Mouse (Mus musculus): ENCODE measurements around the gene Snap47. TPM values are rescaled to one million over a fixed set of nuclear protein-coding genes. Genes with fewer than 3 reads are reported as not detected.

Snap47 gene
- polyA plus RNA-seq, 1 experiment from 2014 or later = 98.8 TPM

DNA sequence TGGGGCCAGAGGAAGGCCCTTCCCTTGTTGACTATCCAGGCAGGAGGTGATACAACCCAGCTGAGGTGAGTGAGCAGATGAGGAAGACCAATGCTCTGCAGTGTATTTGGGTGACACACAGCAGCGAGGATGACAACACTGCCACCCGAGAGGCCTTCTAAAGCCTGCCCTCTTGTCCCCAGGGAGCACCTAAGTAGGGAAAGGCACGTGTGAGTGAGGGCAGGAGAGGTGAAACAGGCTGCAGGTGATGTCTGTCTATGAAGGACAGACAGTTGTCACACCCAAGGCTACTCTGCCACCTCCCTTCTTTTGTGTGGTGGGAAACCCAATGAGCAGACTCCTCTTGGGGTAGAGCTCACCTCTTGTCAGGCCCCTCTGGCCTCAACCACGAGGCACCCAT lies 61.4 kb downstream of the Snap47 start:
- no peak for ATAC-seq (ENCODE audit: insufficient number of reproducible peaks, insufficient read depth, low FRiP score, low read depth)
- no peaks in the 10 kb centered on the region for H3K9me3 ChIP-seq (ENCODE audit: control insufficient read depth, low read length)
- H3K4me3 ChIP-seq (ENCODE audit: control insufficient read depth in 1 of 2, insufficient read depth in 1 of 2, low read depth in 1 of 2, low read length in 2 of 2) = no peak overlapping the region
- 56% methylated on average over 4 of the region's 4 CpGs for WGBS
- H3K4me1 ChIP-seq (ENCODE audit: control insufficient read depth in 2 of 2, insufficient read depth in 2 of 2, low read length in 2 of 2) = peaks cover 15 to 17% of the 10 kb centered on the region in 2 experiments
- no peaks in the 10 kb centered on the region for H3K27me3 ChIP-seq (ENCODE audit: control insufficient read depth, insufficient read depth, low read length)
- H3K4me2 ChIP-seq (ENCODE audit: low read length) = no peak overlapping the region
- H3K36me3 ChIP-seq (ENCODE audit: control insufficient read depth, insufficient read depth, low read length) = no peaks in the 10 kb centered on the region
- H3K27ac ChIP-seq (replicated peaks in 1 of 2; ENCODE audit: control insufficient read depth in 1 of 2, insufficient read depth in 1 of 2, low read depth in 2 of 2, low read length in 2 of 2) = no peak overlapping the region
- no peak overlapping the region for H3K9ac ChIP-seq (ENCODE audit: low read length)

DNA sequence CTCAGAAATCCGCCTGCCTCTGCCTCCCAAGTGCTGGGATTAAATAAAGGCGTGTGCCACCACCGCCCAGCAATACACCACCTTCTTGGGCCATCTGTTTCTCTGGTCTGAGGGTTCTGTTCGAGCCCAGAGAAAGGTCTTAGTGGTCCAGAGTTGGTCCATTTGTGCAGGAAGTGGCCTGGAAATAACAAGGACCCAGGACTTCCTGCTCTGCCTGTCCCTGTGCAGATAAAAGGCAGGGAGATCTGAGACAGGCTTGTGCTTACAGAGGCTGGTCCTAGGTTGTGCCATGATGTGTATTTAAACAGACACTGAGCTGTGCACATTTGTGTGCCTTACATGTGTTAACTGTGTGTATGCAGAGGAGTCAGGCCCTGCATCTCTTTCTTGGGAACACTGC lies 62.2 kb downstream of the Snap47 start:
- Histone ChIP-seq H3K4me1 (ENCODE audit: control insufficient read depth in 2 of 2, insufficient read depth in 2 of 2, low read length in 2 of 2) (peaks cover 23 to 25% of the 10 kb centered on the region in 2 experiments), H3K4me2 (ENCODE audit: low read length) (no peak overlapping the region), H3K36me3 (ENCODE audit: control insufficient read depth, insufficient read depth, low read length) (no peaks in the 10 kb centered on the region), H3K27ac (replicated peaks in 1 of 2; ENCODE audit: control insufficient read depth in 1 of 2, insufficient read depth in 1 of 2, low read depth in 2 of 2, low read length in 2 of 2) (no peak overlapping the region), H3K4me3 (ENCODE audit: control insufficient read depth in 1 of 2, insufficient read depth in 1 of 2, low read depth in 1 of 2, low read length in 2 of 2) (no peak overlapping the region), H3K9ac (ENCODE audit: low read length) (no peak overlapping the region), H3K27me3 (ENCODE audit: control insufficient read depth, insufficient read depth, low read length) (no peaks in the 10 kb centered on the region), H3K9me3 (ENCODE audit: control insufficient read depth, low read length) (no peaks in the 10 kb centered on the region)
- 80% methylated on average over 4 of the region's 4 CpGs for WGBS
- no peak for ATAC-seq (ENCODE audit: insufficient number of reproducible peaks, insufficient read depth, low FRiP score, low read depth)

DNA sequence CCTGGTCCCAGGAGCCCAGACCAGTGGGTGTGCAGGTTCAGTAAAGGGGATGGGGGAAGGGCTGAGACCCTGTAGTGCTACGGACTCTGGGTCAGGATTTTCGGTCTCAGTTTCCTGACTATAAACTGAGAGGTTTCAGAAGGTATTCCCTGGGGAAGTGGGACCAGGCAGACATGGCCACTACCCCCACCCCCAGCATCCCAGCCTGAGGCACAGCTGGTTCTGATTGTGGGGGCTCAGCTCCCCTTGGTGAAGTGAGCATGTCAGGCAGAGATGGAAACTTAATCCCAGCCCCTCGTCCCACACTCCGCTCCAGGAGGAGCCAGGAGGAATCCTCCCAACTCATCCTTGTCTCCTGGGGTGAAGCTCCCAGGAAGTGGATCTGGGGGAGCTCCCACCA lies 63.5 kb downstream of the Snap47 start:
- H3K27me3 ChIP-seq (ENCODE audit: control insufficient read depth, insufficient read depth, low read length) = no peaks in the 10 kb centered on the region
- H3K4me2 ChIP-seq (ENCODE audit: low read length) = no peak overlapping the region
- H3K36me3 ChIP-seq (ENCODE audit: control insufficient read depth, insufficient read depth, low read length) = no peaks in the 10 kb centered on the region
- H3K9ac ChIP-seq (ENCODE audit: low read length) = no peak overlapping the region
- 57% methylated on average over 4 of the region's 4 CpGs for WGBS
- H3K4me1 ChIP-seq (ENCODE audit: control insufficient read depth in 2 of 2, insufficient read depth in 2 of 2, low read length in 2 of 2) = peaks cover 20 to 25% of the 10 kb centered on the region in 2 experiments
- no peak for ATAC-seq (ENCODE audit: insufficient number of reproducible peaks, insufficient read depth, low FRiP score, low read depth)
- H3K4me3 ChIP-seq (ENCODE audit: control insufficient read depth in 1 of 2, insufficient read depth in 1 of 2, low read depth in 1 of 2, low read length in 2 of 2) = no peak overlapping the region
- no peaks in the 10 kb centered on the region for H3K9me3 ChIP-seq (ENCODE audit: control insufficient read depth, low read length)
- no peak overlapping the region for H3K27ac ChIP-seq (replicated peaks in 1 of 2; ENCODE audit: control insufficient read depth in 1 of 2, insufficient read depth in 1 of 2, low read depth in 2 of 2, low read length in 2 of 2)

DNA sequence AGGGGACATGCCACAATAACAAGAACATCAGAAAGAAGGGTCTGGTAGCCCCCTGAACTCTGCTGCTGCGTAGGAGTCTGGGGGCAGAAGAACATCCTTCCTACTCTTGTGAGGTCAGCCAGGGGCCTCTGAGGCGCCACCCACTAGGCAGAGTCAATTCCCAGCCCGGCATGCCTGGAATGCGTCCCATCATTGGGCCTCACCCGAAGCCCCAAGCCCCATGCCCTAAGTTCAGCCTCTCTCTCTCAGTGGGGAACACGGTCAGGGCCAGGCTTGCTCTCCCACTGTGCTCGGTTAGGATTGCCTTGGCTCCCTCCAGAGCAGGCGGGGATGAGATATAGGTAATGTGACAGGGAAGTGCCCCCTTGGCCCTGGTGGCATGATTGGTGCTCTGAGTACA lies 65.9 kb downstream of the Snap47 start:
- Histone ChIP-seq H3K4me1 (ENCODE audit: control insufficient read depth in 2 of 2, insufficient read depth in 2 of 2, low read length in 2 of 2) (peaks cover 20 to 25% of the 10 kb centered on the region in 2 experiments), H3K27ac (replicated peaks in 1 of 2; ENCODE audit: control insufficient read depth in 1 of 2, insufficient read depth in 1 of 2, low read depth in 2 of 2, low read length in 2 of 2) (peak overlapping the region; percentile 70 to 74), H3K4me3 (ENCODE audit: control insufficient read depth in 1 of 2, insufficient read depth in 1 of 2, low read depth in 1 of 2, low read length in 2 of 2) (no peak overlapping the region), H3K9me3 (ENCODE audit: control insufficient read depth, low read length) (no peaks in the 10 kb centered on the region), H3K27me3 (ENCODE audit: control insufficient read depth, insufficient read depth, low read length) (no peaks in the 10 kb centered on the region), H3K9ac (ENCODE audit: low read length) (peak overlapping the region; percentile 18; the same call in 1 of the 2 replicates), H3K4me2 (ENCODE audit: low read length) (peak overlapping the region; percentile 24), H3K36me3 (ENCODE audit: control insufficient read depth, insufficient read depth, low read length) (no peaks in the 10 kb centered on the region)
- ATAC-seq (ENCODE audit: insufficient number of reproducible peaks, insufficient read depth, low FRiP score, low read depth) = peak; percentile 37
- WGBS = 3% methylated on average over 8 of the region's 8 CpGs

DNA sequence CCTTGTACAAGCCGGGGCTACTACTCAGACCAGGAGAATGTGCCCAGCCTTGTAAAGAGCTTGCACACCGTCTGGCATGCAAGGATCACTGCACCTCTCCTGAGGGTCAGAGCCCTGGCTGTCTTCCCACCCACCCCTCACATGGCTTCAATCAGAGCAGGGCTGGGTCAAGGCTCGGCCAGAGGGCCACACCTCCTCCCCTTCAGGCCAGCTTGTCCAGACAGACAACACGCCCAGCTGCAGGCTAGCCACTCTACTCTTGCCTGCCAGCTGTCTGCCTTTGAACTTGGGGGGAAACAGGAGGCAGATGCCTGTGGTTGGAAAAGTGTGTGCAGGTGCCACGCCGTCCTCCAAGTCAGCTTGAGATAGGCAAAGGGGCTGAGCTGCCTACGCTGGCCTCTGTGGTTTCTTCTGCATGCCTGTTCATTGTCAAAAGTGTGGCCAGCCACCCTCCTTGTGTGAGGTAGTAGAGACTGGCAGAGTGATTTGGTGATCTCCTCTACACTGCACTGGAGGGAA lies 66.5 kb downstream of the Snap47 start:
- ATAC-seq (ENCODE audit: insufficient number of reproducible peaks, insufficient read depth, low FRiP score, low read depth) = peak; percentile 18; the same call in 1 of the 2 replicates
- 0 out of 2 replicates have a peak overlapping the region, but pooled peaks have one; percentile 16 for H3K9ac ChIP-seq (ENCODE audit: low read length)
- no peaks in the 10 kb centered on the region for H3K36me3 ChIP-seq (ENCODE audit: control insufficient read depth, insufficient read depth, low read length)
- H3K4me3 ChIP-seq (ENCODE audit: control insufficient read depth in 1 of 2, insufficient read depth in 1 of 2, low read depth in 1 of 2, low read length in 2 of 2) = no peak overlapping the region
- H3K4me1 ChIP-seq (ENCODE audit: control insufficient read depth in 2 of 2, insufficient read depth in 2 of 2, low read length in 2 of 2) = peaks cover 20 to 21% of the 10 kb centered on the region in 2 experiments
- no peaks in the 10 kb centered on the region for H3K9me3 ChIP-seq (ENCODE audit: control insufficient read depth, low read length)
- H3K27me3 ChIP-seq (ENCODE audit: control insufficient read depth, insufficient read depth, low read length) = no peaks in the 10 kb centered on the region
- H3K4me2 ChIP-seq (ENCODE audit: low read length) = peak overlapping the region; percentile 24; the same call in 1 of the 2 replicates
- 9% methylated on average over 7 of the region's 7 CpGs for WGBS
- H3K27ac ChIP-seq (replicated peaks in 1 of 2; ENCODE audit: control insufficient read depth in 1 of 2, insufficient read depth in 1 of 2, low read depth in 2 of 2, low read length in 2 of 2) = peak overlapping the region; percentile 70 to 74

DNA sequence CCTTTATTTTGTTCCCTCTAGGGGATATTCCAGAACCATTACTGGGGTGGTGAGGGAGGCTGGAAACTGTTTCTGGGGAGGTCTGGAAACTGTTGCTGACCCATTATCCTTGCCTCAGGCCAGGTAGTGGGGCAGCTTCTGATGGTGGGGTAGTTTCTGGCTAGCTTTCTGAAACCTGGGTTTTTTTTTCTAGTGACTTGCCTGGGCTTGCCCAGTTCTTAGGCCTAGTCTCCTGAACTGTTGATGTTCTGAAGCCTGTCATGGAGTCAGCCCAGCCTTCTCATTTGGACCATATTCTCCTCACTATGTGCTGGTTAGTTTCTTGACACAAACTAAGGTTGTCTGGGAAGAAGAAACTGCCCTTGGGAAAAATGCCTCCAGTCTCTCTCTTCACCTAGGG lies 71.4 kb downstream of the Snap47 start:
- H3K4me2 ChIP-seq (ENCODE audit: low read length) = no peak overlapping the region
- H3K4me3 ChIP-seq (ENCODE audit: control insufficient read depth in 1 of 2, insufficient read depth in 1 of 2, low read depth in 1 of 2, low read length in 2 of 2) = no peak overlapping the region
- H3K36me3 ChIP-seq (ENCODE audit: control insufficient read depth, insufficient read depth, low read length) = no peaks in the 10 kb centered on the region
- no peak overlapping the region for H3K9ac ChIP-seq (ENCODE audit: low read length)
- H3K27me3 ChIP-seq (ENCODE audit: control insufficient read depth, insufficient read depth, low read length) = no peaks in the 10 kb centered on the region
- peaks cover 7 to 9% of the 10 kb centered on the region in 2 experiments for H3K4me1 ChIP-seq (ENCODE audit: control insufficient read depth in 2 of 2, insufficient read depth in 2 of 2, low read length in 2 of 2)
- H3K9me3 ChIP-seq (ENCODE audit: control insufficient read depth, low read length) = no peaks in the 10 kb centered on the region
- no peak for ATAC-seq (ENCODE audit: insufficient number of reproducible peaks, insufficient read depth, low FRiP score, low read depth)
- H3K27ac ChIP-seq (replicated peaks in 1 of 2; ENCODE audit: control insufficient read depth in 1 of 2, insufficient read depth in 1 of 2, low read depth in 2 of 2, low read length in 2 of 2) = no peak overlapping the region

DNA sequence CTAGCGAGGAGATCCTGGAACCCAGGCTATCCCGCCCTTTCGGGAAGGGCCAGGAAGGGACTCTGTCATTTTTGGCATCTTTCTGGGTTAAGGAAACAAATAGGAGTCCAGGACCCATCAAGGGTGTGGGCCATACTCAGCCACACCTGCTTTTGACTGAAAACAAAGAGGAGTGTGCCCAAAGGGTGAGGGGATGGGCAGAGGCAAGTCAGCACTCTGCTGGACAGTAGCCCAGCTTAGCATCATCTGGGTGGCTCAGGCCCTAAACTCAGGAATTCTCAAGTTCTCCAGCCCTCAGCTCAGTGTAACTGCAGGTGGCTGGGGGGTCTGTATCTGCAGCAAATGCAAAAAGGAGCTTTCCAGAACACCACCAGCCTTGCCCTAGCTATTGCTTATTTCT lies 73.0 kb downstream of the Snap47 start:
- no peak overlapping the region for H3K9ac ChIP-seq (ENCODE audit: low read length)
- H3K27me3 ChIP-seq (ENCODE audit: control insufficient read depth, insufficient read depth, low read length) = no peaks in the 10 kb centered on the region
- H3K36me3 ChIP-seq (ENCODE audit: control insufficient read depth, insufficient read depth, low read length) = no peaks in the 10 kb centered on the region
- no peaks in the 10 kb centered on the region; a peak in 1 of 4 replicates for H3K4me1 ChIP-seq (ENCODE audit: control insufficient read depth in 2 of 2, insufficient read depth in 2 of 2, low read length in 2 of 2)
- H3K27ac ChIP-seq (replicated peaks in 1 of 2; ENCODE audit: control insufficient read depth in 1 of 2, insufficient read depth in 1 of 2, low read depth in 2 of 2, low read length in 2 of 2) = no peak overlapping the region
- no peak overlapping the region for H3K4me3 ChIP-seq (ENCODE audit: control insufficient read depth in 1 of 2, insufficient read depth in 1 of 2, low read depth in 1 of 2, low read length in 2 of 2)
- ATAC-seq (ENCODE audit: insufficient number of reproducible peaks, insufficient read depth, low FRiP score, low read depth) = no peak
- H3K4me2 ChIP-seq (ENCODE audit: low read length) = no peak overlapping the region
- no peaks in the 10 kb centered on the region for H3K9me3 ChIP-seq (ENCODE audit: control insufficient read depth, low read length)
- WGBS = 71% methylated on average over 3 of the region's 3 CpGs

DNA sequence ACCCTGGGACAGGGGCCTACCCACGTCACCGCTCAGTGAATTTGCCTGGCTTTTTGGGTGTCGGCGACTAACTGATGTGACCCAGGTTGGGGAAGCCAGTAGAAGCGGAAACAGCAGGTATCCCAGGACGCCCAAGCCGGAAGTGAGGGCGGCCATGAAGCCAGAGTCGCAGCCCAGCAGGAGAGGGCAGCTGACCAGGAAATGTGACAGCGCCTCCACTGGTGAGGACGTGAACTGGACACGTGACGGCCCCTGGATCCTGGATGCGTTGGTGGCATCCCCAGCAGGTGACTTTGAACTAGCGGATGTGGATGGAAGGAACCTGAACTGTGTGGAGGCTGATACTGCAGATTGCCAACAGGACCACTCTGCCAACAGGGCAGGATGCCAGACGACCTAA lies 75.5 kb downstream of the Snap47 start, which contains the start of gene Prss38:
Gene Prss38 (minus strand): TSS at position 183 of the 400 bp plus-strand sequence.
- WGBS = 78% methylated on average over 16 of the region's 16 CpGs
- no peak within 1 kb of the TSS for H3K9ac ChIP-seq (ENCODE audit: low read length)

More for the DNA sequence above, 75.5 kb downstream of the Snap47 start, which contains the start of gene Prss38:
- Histone ChIP-seq H3K27me3 (ENCODE audit: control insufficient read depth, insufficient read depth, low read length) (no peaks in the 10 kb centered on the region), H3K4me1 (ENCODE audit: control insufficient read depth in 2 of 2, insufficient read depth in 2 of 2, low read length in 2 of 2) (no peaks in the 10 kb centered on the region; a peak in 1 of 4 replicates), H3K36me3 (ENCODE audit: control insufficient read depth, insufficient read depth, low read length) (no peaks in the 10 kb centered on the region), H3K9me3 (ENCODE audit: control insufficient read depth, low read length) (no peaks in the 10 kb centered on the region), H3K4me3 (ENCODE audit: control insufficient read depth in 1 of 2, insufficient read depth in 1 of 2, low read depth in 1 of 2, low read length in 2 of 2) (no peak within 1 kb of the TSS), H3K27ac (replicated peaks in 1 of 2; ENCODE audit: control insufficient read depth in 1 of 2, insufficient read depth in 1 of 2, low read depth in 2 of 2, low read length in 2 of 2) (no peak within 1 kb of the TSS), H3K4me2 (ENCODE audit: low read length) (no peak within 1 kb of the TSS)
- no peak for ATAC-seq (ENCODE audit: insufficient number of reproducible peaks, insufficient read depth, low FRiP score, low read depth)

All from heart, embryonic 14.5 days (tissue).